Mouse (Mus musculus): ENCODE data around the gene Rapgef2.

Gene Rapgef2

DNA sequence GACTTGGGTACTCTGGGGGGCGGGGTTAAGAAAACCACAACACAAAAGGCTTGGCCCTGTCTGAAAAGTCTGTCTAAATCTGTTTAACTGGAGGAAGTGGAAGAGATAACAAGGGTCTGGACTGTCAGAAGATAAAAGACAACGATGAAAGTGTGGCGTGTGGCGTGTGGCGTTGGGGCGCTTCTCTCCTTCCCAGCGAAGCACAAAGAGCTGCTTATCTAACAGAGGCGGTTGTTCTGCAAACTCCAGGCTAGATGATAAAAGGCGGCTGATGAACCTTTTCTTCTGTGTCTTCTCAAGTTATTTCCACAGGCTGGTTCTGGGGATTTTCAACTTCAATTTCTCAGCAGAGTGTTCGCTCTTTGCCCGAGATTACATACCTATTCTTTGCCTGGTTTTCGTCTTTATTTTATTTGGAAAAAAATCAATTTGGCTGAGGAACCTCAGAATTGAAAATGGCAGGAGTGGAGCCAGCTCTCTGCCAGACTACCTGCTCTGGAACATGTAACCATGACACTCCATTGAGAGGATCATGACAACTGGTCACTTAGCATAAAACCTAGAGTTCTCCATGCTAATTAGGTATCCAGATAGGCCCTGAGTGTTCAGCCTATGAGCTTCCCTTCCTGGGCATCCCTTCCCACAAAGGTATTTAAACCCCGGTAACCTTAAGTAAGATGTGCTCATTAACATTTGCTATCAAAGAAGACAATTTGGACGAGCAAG lies 258.0 kb downstream of the Rapgef2 start:
- DNase-seq (ENCODE audit: low spot score), result no peak

DNA sequence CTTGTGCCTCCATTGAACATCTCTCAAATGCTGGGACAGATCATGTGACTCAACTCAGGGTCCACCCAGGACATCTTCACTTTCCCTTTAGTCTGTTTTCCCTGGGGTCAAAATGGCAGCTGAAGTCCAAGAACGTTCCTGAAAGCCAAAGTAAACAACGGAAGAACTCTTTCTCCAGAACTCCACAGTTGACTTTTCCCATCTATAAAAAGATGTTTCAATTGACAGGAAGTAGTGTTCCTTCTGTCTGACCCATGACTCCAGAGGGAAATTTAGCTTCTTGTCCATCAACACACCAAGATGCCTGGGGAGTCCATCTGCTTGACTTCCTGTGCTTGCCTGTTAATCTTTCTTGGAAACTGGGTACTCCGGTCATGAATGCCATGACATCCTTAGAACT lies 260.3 kb downstream of the Rapgef2 start:
- DNase-seq (ENCODE audit: low spot score), result no peak

DNA sequence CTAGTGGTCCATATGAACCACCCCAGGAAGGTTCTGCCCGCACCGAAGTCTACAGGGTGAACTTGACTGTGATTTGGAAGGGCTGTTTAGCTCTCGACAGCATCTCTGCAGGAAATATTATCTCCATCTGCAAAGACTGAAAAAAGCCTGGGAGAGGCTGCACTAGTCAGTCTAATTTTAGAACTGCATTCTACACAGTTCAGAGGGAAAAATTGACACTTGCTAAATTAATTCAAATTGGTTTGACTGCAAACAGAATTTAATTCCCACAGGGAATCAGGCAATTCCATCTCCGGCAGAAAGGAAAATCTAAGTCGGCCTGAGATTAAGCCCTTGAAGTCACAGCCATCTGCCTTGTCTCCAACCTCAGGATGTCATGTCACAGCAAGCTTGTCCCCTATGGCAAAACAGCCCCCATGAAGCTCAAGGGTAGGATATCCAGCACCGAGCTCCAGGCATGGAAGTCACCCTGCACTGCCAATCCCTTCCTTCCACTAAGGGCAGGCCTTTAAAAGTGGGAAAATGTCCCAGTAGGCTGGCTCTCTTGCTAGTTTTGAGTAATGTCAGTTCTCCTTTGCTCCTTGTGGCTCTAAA lies 262.5 kb downstream of the Rapgef2 start:
- DNase-seq (ENCODE audit: low spot score), result no peak

DNA sequence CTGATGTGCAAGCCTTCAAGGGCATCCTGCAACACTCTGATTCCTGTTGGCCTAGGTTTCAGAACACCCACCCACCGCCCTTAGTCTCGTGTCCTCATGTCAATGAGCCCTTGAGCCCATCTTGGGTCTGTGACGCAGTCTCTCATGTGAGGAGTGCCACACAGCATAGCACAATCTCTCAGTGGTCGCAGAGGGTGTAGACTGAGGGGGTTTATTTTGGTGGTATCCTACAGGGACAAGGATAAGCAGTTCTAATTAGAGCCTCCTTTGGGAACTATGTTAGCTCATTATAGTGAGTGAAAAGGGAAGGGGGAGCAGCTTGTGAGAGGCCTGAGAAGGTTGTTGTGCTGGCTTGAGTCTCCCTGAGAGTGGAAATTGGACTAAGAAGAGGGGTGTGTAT lies 263.6 kb downstream of the Rapgef2 start:
- no peak for DNase-seq (ENCODE audit: low spot score)

DNA sequence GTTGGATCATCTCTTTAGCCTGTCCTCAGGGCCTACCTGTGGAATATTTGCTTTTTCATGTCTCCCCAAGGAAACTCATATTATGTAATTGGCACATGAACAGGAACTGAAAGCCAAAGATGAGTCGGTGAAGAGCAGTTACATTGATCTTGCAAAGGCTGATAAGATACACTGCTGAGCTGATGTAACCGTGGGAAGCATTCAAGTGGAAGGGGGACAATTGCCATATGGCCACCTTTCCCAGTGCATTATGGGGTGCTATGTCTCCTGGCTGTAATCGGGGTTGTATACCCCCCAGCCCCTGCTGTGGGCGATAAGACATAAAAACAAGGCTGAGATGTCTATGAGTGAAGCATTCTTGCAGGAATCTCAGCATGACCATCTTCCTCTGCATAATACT lies 268.9 kb downstream of the Rapgef2 start:
- no peak for DNase-seq (ENCODE audit: low spot score)

DNA sequence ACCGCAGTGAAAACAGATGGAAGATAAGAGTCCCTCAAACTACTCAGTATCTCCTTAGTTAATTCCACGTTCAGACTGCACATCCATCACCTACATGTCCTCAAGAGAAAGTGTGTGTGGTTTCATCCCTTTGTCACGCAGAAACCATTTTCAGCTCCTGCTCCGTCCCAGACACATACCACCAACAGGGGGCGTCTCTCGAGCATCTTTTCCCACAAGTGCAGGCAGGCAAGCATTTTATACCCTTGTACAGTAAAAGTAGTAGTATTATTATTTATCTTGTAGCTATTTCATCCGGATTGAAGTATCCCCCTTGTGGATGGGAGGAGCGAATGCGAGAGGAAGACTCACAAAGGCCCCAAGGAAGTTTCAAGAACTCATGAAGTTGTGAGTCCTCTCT lies 269.5 kb downstream of the Rapgef2 start:
- DNase-seq (ENCODE audit: low spot score), result no peak

DNA sequence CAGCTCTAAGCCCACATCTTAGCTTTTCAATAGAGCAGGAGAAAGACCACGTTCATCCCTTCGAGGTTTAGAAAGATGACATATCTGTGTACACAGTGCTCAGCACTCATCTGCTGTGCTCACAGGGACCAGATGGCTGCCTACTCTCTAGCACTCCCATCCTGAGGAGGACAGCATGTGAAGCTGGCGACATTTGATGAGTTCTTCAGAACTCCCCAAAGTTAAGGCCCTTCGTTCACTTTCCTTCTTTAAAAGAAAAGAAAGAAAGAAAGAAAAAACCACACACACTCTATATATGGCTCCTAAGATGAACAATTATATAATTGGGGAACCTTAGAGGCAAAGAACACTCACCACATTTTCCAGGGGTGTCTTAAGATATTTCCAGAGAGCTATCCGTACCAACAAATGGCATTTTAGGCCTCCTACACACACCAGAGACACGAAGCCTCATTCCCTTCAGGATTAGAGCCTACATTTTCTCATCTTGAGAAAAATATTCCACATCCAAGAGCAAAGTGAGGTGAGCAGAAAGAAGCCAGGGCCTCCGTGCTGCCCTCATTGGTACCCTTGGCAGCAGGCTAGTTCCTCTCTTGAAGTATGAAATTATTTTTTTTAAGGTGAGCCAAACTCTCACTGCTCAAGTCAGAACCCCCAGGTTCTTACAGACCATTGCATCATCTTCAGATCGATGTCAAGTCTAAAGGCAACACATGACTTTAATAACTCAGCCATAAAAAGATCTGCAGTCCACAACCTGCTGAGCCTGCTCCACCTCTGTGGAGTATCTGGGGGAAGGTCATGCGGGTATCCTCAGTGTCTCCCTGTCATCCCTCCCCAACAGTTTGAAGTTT lies 270.5 kb downstream of the Rapgef2 start:
- DNase-seq (ENCODE audit: low spot score), result no peak
